Mouse (Mus musculus): ENCODE measurements around the gene Phka2.

GRCm38 (mm10) chrX:160494333-160494732 is 7.6 kb upstream of the Phka2 start:
- no peak for TF ChIP-seq CTCF (conservative IDR thresholded peaks at IDR 0.05; ENCODE audit: low read length)
- no peak for TF ChIP-seq NANOG (IDR thresholded peaks at IDR 0.05; ENCODE audit: borderline replicate concordance, low read length)

Measured in E14TG2a.4 (cell line).